21 mouse cellular contexts compared by ENCODE assay signal in genomic region chr14:46517258-46517657, GRCm38 (mm10).
DNase-seq lines count a peak whose midpoint lies in the region; ATAC-seq and TF ChIP-seq lines count a peak whose summit lies in the region.
"Had no signal": no experiment of that assay in that cellular context is flagged by ENCODE, and none has a peak within 500 bp of the region (broad histone marks: within the 10 kb centered on the region; RNA-seq: fewer than 3 reads in every experiment).

No protein-coding gene starts in this region.

- H3K36me3 ChIP-seq in kidney, embryonic 16.5 days (ENCODE audit: insufficient read depth, low read length): no peaks in the 10 kb centered on the region
- H3K36me3 ChIP-seq: heart, embryonic 10.5 days; limb, embryonic 10.5 days had no signal

- DNase-seq in kidney, adult 11 months: peak; percentile 28
- peak; percentile 25 for DNase-seq in R1 (ENCODE audit: low read depth, low spot score)
- DNase-seq in lung, adult 2 months: peak; percentile 34
- DNase-seq in lung, postnatal 4 days: peak; percentile 25 to 55
- no peak for DNase-seq in B cell, adult 2 months
- no peak for DNase-seq in adrenal gland, adult (ENCODE audit: inconsistent age in 2 of 2, low spot score in 1 of 2)
- DNase-seq: adrenal gland, postnatal 36 days; cerebellum, postnatal 14 days; heart, postnatal 36 days; layer of hippocampus, postnatal 36 days; right cerebral cortex, adult 18-20 months; spleen, adult 18-20 months; thymus, postnatal 25 days had no signal

- TF ChIP-seq CTCF in lung, adult 2 months (IDR thresholded peaks at IDR 0.05; ENCODE audit: insufficient read depth, low read length): no peak

- H3K27me3 ChIP-seq in kidney, embryonic 16.5 days (ENCODE audit: insufficient read depth, low read length): no peaks in the 10 kb centered on the region

- ATAC-seq in kidney, embryonic 16.5 days (ENCODE audit: low FRiP score, low TSS enrichment): no peak
- ATAC-seq: forebrain, embryonic 16.5 days; hindbrain, postnatal 0 days had no signal

- no peak overlapping the region for H3K4me2 ChIP-seq in kidney, embryonic 16.5 days (replicated peaks; ENCODE audit: low read depth, low read length)

- H3K9me3 ChIP-seq in kidney, embryonic 16.5 days (ENCODE audit: low read length): no peaks in the 10 kb centered on the region
- H3K9me3 ChIP-seq: heart, embryonic 10.5 days; limb, embryonic 10.5 days had no signal

- 73% methylated on average over 4 of the region's 4 CpGs for WGBS in kidney, embryonic 16.5 days
- whole genome bisulfite sequencing in lung, adult 2 months: 52% methylated on average over 4 of the region's 4 CpGs

- no peak overlapping the region for H3K4me3 ChIP-seq in kidney, embryonic 16.5 days (ENCODE audit: low read length)
- no peak overlapping the region for H3K4me3 ChIP-seq in lung, adult 2 months (replicated peaks; ENCODE audit: extremely low read depth, low read depth, low read length)
- H3K4me3 ChIP-seq: erythroblast, embryonic 14.5 days; heart, embryonic 10.5 days; limb, embryonic 10.5 days had no signal

- H3K4me1 ChIP-seq in kidney, embryonic 16.5 days (ENCODE audit: insufficient read depth, low read length): peaks cover 10% of the 10 kb centered on the region; the same call in 1 of the 2 replicates
- H3K4me1 ChIP-seq in lung, adult 2 months (ENCODE audit: control insufficient read depth, insufficient read depth, low read length): peaks cover 2% of the 10 kb centered on the region; the same call in 1 of the 2 replicates
- H3K4me1 ChIP-seq: heart, embryonic 10.5 days; limb, embryonic 10.5 days had no signal

- TF ChIP-seq POLR2A in lung, adult 2 months (IDR thresholded peaks at IDR 0.05; ENCODE audit: borderline replicate concordance, extremely low read depth, low read depth, low read length): no peak

- H3K27ac ChIP-seq in kidney, embryonic 16.5 days (ENCODE audit: low read length): no peak overlapping the region
- H3K27ac ChIP-seq: heart, embryonic 10.5 days; hindbrain, postnatal 0 days; limb, embryonic 10.5 days; liver, embryonic 14.5 days; stomach, postnatal 0 days had no signal

- H3K9ac ChIP-seq in kidney, embryonic 16.5 days (replicated peaks; ENCODE audit: low read length): no peak overlapping the region
- H3K9ac ChIP-seq: liver, embryonic 14.5 days had no signal

Comparison
In these comparisons a context has a peak if more than half of its experiments do, and no peak if none do; other contexts are left out.
1. DNase-seq: peak in kidney, adult 11 months (single experiment), R1 (single experiment), lung, adult 2 months (single experiment) and lung, postnatal 4 days (2 of 2); none in B cell, adult 2 months (0 of 2) and adrenal gland, adult (0 of 2).